Mouse (Mus musculus) gastrocnemius, postnatal 4 days (tissue): ENCODE results near the gene Sez6l. TPM values are rescaled to one million over a fixed set of nuclear protein-coding genes. Genes with fewer than 3 reads are reported as not detected.
"Not testable (repeated sequence)": the region's sequence is repeated elsewhere in the genome, so short reads cannot be mapped to it uniquely, and the experiment has no call there.

ENCODE experiments used
- DNase-seq, 2 experiments: peaks; one replicate each; pipeline ENCODE4 v3.0.0; 2021 to 2022; ENCODE audit warnings: low spot score in 2 of 2, mixed read lengths in 2 of 2
- total RNA-seq, 2 experiments: library from RNA; stranded (reverse); gene quantifications; 2 replicates each; pipeline ENCODE4 v1.2.3; 2021

Sez6l gene
- total RNA-seq, 2 experiments from 2014 or later: 0.44 to 0.52 TPM

DNA sequence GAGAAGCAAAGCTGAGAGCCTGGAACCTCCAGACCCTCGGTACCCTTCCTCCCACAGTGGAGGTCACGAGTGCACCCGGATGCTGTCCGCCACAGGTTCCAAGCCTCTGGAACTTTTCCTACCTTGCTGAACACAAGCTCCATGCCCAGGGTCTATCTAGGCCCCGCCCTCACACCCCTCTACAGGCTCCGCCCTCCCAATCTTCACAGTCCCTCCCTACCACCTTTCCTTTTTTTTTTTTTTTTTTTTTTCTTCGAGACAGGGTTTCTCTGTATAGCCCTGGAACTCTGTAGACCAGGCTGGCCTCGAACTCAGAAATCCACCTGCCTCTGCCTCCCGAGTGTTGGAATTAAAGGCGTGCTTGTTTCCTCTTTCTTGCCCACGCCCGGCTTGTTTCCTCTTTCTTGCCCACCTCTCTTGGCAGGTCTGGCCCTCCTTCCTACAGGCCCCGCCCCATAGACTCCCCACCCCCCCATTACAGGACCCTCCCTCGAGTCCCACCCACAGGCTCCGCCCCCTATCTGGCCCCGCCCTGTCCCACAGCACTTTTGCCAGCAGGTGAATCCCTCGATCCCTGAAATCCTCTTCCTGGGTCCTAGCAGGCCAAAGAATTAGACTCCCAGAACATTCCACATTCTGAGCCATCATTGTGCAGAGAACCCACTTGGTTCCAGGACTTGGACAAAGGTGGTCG lies 128.1 kb downstream of the Sez6l start, which contains the start of gene Gm6588:
Gm6588 (plus strand) TSS at position 680 of the 694 bp plus-strand sequence.
- DNase-seq: no peak

DNA sequence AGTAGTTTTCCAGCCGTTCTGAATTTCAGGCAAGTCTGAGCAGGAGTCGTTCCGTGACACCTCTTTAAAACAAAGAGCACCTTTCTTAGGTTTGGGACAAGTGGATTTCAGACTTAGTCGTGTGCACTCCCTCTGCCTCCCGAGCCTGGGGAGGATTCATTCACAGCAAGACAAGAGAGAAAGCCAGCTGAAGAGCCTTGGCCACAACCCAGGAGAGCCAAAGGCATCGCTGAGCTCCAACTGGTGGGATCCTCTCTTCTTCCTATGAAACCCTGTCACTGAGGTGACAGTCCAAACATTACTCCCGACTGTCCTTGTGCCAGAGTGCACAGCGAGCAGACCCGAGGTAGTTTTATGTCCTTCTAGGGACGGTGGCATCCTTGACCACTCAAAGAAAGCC lies 138.4 kb downstream of the Sez6l start:
- DNase-seq: no peak

DNA sequence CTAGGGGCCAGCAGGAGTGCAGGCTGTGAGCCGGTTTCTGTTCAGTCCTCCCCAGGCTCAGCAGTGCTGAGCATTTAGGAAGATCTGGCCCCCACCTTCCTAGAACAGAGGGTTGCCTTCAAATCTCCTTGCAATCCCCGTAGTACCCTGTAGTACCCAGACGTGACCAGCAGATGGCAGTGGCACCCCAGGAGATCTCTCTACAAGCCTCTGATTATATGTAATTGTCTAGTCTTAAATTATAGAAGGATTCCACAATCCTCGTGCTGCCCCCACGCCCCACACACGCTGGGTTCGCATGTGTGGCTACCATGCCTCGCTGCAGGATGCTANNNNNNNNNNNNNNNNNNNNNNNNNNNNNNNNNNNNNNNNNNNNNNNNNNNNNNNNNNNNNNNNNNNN lies 144.0 kb downstream of the Sez6l start:
- peak; percentile 44 to 61 for DNase-seq

DNA sequence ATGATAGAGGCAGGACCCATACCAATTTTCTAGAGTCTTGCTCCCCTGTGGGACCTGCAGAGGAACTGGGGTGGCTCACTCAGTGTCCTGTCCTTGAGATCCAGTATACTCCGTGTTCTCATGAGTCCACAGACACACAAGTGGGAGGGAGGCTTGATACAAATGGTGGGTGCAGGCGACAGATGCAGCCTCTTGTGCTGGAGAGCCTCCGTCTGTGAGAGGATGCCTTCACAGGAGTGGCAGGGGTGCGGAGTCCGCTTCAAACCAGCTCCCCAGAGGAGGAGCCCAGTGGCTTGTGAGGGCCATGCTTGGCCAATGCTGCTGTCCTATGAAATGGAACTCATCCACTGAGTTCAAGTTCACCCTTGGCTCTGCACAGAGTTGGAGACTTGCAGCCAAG lies 145.0 kb downstream of the Sez6l start:
- DNase-seq: no peak

DNA sequence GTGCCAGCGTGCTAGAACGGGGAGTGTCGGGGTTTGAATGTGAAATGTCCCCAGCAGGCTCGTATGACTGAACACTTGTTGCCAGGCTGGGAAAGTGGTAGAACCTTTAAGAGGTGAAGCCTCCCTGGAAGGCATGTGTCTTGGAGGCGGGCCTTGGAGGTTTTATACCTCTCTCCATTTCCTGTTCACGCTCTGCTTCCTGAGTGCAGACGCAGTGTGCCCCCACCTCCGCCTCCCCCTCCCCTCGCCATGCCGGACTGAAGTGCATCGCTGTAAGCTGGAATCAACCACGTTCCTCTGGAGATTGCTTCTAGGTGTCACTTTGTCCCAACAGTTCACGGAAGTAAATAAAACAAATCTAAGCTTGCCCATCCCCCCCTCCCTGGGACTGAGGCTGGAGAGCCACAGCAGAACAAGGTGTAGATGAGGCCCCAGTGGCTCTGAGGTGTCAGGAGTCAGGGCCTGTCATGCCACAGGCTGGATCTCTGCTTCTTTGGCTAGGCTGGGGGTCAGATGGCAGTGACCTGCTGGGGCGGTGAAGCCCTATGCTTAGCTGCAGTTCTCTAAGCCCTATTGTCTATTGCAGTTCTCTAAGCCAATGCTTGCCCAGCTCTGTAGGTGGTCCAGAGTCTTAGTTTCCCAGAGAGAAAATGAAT lies 145.7 kb downstream of the Sez6l start:
- DNase-seq: no peak

DNA sequence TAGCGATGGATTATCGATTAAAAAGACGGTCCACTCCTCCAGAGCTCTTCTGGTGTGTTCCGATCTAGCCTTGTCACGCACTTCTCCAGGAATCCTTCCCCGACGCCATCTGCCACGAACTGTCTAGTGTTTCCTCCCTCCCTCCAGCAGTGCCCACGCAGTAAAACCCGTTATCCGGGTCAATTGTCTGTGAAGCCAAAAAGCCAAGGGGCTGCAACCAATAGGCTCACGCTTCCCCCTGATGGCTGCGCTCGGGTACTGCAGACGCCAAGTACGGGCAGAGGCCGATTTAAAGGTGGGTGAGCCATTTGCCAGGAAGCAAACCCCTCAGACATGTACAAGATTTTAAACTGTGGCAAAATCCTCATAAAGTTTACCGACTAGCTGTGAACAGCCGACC lies 148.0 kb downstream of the Sez6l start:
- DNase-seq: peak; percentile 55 to 63

DNA sequence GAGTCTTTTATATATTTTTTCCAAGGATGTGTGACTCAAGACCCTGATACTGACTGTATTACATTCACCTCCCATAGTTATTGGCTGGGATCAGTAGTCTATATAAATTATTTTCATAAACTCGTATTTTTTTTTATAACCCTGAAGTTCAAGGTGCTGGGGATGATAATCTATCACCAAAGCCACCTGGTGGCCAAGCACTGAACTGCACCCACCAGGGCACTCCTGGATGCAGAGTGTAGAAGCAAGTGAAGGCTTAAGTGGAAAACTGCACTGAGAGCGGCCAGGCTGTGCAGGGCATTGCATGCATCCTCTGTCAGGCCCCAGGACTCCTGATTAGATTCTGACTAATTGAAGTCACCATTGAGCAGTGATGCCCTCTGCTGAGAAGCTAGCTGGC lies 149.7 kb downstream of the Sez6l start:
- peak; percentile 57 to 74 for DNase-seq

DNA sequence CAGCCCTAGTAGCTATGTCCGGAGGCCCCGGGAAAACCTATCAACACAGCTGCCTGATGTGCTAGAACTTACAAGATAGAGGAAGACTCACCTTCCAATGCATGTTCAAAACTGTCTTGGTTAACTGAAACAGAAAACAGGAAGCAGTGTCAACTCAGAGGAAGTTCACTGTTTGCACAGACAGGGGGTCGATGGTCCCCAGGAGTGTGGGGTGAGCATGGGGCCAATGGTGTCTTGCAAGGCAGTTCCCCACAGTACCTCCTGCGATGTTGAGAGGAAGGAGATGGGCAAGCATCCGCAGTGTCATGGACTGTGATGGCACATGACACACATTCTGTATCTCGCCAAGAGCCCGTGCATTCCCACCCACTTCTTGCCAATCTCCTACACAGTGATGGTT lies 150.3 kb downstream of the Sez6l start:
- no peak for DNase-seq

DNA sequence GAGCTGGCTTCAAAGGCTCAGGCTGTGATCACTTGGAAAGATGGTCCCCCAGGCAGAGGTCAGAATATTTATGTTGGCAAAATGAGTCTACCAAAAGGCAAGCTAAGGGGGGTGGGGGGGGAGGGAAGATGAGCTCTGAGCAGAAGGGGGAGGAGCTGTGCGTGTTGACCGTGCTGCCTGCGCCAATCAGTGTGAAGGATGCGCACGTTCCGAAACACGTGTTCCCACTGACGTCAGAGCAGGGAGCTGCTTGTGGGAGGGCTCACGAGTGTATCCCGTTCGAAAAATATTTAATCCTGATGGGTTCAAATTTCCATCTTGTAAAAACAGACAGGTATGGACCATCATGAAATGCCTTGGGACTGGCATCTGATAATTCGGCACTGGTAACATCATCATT lies 157.4 kb downstream of the Sez6l start:
- DNase-seq: no peak

DNA sequence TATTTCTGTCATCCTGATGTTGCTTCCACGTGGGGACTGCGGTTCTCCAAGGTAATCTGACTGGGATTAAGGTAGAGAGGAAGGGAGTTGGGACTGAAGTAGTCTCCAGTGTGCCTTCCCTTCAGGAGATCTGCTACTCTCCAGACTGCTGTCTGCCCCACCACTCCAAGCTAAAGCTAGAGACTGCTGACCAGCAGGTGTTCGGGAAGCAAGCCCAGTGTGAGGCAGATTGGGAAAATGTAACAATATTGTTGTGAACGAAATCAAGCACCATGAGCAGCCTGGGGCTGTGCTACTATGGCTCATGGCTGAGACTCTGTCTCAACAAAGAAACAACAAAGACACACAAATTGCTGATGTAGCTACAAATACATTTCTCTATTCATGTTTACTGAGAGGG lies 159.0 kb downstream of the Sez6l start:
- no peak for DNase-seq

DNA sequence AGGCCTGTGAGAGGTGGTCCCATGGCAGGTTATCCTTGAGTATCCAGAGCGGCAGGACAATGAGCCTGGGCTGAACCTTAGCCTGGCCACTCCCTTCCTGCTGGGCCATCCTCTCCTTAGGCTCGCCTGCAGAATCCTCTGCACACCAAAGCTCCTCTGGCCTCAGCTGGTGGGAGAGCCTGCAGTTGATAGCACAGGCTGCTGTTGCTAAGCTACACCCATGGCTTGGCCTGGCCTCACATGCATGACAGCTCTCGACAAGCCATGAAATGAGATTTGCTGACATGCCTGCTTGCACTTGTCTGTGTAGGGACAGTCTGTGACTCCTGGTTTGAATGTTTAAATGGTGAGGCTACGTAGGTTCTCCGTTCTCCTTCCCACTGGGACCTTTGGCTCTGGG lies 160.3 kb downstream of the Sez6l start:
- DNase-seq: no peak

DNA sequence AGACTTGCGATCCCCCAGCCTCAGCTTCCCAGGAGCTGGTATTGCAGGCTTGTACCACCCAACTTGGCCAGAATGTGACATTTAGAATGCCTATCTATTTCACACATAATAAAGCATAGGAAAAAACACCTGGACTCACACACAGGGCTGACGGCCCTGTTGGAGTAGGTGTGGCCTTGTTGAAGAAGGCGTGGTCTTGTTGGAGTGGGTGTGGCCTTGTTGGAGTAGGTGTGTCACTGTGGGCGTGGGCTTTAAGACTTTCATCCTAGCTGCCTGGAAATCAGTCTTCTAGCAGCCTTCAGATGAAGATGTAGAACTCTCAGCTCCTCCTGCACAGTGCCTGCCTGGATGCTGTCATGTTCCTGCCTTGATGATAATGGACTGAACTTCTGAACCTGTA lies 164.2 kb downstream of the Sez6l start:
- DNase-seq: not testable (repeated sequence)

DNA sequence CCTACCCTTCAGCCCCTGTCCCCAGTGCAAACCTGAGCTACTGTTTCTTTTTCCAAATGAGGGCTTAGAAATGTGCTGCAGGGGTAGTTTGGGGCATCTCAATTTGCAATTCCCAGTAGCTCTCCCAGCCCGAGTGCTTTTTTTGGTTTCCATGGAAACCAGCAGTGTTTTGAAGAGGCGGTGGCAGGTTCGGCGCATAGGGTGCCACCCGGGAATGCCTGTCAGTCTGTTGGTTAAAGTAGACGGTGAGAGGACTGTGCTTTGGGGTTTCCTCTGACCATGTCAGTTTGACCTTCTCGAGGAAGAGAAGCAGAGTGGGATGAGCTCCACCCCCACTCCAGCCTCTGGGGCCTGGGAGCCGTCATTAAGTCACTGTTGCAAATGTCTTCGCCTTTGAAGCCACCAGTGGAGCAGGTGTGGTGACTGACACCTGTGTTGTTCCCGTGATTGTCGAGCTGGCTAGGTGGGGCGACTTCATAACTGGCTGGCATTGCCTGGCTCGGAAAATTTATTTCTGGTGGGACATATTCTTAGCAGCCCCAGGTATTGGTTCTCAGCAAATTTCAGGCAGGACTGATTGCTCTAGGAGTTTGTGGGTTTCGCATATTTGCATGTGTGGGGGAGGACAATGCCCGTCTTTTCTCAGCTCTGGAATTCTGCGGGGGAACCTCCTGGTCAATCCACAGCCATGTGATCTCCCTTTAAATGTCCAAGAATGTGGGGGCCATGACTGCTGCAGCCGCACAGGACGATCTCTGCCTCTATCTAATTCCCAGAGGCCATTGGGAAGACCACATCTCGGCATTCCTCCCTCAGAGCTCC lies 165.3 kb downstream of the Sez6l start:
- DNase-seq: no peak

DNA sequence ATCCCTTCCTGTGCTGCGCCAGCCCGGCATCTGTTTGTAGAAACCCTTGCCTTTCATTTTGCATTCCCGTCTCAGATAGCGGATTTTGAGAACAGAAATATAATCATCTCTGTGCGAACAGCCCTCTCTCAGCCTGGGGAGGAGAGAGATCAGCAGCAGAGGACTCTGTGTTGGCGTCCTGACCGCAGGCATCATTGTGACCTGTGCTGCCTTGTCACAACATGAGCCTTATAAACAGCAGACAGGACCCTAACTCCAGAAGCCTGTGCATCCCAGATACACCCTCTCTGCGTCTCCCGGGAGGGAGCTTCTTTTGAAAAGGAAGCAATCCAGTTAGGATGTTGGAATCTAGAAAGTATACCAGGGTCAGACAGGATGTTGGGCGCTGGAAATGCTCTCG lies 165.9 kb downstream of the Sez6l start:
- DNase-seq: no peak

DNA sequence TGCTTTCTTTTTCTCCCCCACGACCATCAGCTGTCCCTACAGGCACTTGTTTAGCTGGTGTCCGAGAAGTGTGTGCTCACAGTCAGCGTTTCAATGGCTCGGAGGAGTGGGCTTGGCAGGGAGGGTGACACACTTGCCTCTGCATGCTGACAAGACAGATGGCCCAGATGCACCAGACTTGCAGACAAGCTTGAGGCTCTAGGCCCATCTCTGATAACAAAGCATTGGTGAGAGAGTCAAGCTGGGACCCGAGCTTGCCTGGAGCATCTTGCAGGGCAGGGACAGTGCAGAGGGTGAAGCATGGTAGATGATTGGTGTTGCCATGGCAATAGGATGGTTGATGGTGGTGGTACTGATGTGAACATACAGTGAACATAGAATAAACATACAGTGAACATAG lies 167.7 kb downstream of the Sez6l start:
- DNase-seq: no peak

DNA sequence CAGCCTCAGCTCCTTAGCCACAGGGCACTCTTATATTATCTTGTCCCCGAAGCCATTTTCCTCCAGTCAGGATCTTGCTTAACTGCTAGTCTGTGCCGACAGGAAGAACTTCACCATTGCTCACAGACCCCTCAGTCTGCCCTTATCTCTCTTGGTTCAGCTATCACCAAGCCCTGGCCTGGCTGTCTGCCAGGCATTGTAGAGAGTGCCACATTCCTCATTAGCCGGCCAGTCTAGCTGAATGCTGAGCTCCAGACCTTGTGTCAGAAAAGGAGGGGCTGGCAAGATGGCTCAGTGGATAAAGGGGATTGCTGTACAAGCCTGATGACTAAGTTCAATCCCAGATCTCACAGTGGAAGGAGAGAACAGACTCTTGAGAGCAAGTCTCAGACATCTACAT lies 171.0 kb downstream of the Sez6l start:
- DNase-seq: no peak

DNA sequence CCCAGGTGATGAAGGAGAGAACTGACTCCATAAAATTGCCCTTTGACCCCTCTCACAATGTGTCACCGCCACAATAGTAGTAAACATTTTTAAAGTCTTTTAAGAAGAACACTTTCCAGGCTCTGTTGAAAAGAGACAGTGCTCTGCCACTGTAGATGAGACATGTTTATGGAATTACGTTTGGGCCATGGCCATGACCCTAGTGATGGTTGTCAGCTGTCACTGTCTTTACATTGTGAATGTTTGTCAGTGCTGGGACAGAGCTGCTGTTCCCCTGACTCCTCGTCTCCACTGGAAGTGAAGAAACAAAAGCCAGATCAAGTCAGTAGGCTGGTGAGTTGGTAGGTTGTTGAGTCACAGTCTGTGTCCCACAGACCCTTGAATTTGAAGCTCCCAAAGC lies 174.5 kb downstream of the Sez6l start:
- DNase-seq: no peak

DNA sequence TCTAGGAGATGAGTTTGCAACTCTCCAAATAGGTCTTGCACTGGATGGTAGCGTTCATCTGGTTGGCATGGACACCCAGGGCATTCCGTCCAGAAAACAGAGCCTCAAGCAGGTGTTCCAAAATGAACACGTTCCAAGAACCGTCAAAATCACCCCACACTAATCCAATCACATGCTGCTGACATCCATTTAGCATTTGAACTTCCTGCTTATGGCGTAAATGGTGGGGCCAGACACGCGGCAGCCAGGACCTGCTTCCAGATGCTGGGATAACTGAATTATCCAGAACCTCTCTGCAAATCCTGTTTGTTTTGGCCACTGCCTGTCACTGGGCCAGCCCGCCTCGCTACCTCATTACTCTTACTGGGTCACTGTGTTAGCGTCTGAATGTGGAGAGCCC lies 177.7 kb downstream of the Sez6l start:
- DNase-seq: no peak

DNA sequence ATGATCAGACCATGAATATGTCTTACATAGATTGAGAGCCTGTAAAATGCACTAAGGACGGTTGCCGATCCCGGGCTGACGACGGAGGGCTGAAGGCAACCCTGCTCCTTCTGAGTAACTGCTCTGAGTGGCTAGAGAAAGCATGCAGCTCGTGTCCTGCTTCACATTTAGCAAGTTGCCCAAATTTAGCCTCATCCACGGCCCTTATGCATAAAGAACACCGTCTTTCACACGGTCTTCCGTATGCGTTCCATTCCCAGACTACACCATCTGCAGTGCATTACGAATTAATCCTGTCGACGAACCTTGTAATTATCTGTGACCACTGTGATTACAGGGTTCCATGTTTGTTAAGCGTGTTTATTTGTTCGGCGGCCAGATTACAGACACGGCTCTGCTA lies 180.9 kb downstream of the Sez6l start:
- no peak for DNase-seq

DNA sequence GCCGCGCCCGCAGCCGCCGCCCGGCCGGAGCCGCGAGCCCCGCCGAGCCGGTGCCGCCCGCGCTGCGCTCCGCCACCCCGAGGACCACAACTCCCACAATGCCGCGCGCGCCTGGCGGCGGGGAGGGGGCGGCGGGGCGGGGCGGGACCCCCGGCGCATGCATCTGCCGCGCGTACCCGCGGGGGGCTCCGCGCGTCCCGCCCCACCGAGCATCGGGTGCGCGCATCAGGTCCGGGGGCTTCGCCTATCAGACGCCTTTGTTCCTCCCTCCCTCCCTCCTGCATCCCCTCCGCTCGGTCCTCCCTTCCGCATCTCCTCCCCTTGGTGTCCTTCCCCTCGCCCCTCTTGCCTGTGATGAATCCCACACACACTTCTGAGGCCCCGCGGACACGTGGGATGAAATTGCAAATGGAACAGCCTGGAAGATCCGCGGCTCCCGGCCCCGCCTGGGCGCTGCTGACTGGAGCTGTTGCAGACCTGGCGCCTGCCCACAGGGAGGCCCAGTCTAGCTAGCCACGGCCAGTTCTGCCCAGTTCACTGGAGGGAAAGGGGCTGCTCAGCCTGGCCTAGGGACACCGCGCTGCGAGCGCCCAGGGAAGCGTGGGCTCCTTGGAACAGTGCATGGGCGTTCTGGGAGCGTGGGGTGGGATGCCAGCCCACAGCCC lies 182.1 kb downstream of the Sez6l start, which contains the start of gene Asphd2:
Asphd2 (minus strand) TSS at position 88 of the 665 bp plus-strand sequence.
- peak in 1 of 2 experiments; percentile 59 for DNase-seq

DNA sequence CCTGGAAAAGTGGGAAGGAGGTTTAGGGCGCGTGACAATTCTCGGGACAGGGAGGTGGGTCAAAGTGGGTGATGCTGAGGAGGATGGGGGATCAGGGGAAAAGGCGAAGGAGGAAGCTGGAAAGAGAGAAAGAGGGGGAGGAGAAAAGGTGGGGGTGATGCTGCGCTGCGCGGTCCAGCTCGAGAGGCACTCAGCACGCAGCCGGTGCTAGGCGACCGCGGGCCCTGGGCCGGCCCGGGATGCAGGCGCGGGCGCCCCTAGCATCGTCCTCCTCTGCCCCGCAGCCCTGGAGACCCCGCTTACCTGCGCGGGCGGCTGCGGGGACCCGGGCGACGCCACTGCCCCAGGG lies 182.6 kb downstream of the Sez6l start:
- peak in 1 of 2 experiments; percentile 15 for DNase-seq
